In genomic region chrX:38084226-38084625, GRCm38 (mm10) we compare ENCODE assay signal across 8 mouse cellular contexts. TPM values are rescaled to one million over a fixed set of nuclear protein-coding genes. Genes with fewer than 3 reads are reported as not detected.
DNase-seq lines count a peak whose midpoint lies in the region; ATAC-seq lines count a peak whose summit lies in the region.

No protein-coding gene starts in this region.

- DNase-seq in layer of hippocampus, adult 11-12 months (ENCODE audit: low spot score) = peak; percentile 18
- DNase-seq in layer of hippocampus, adult 9-10 months (ENCODE audit: low spot score) = no peak
- peak; percentile 14 for DNase-seq in T-cell, adult 2 months (ENCODE audit: low spot score)
- DNase-seq in kidney, adult 9 months = peak; percentile 50
- peak; percentile 3 to 15 for DNase-seq in lung, adult 18-20 months
- DNase-seq in right cerebral cortex, adult 2 months (ENCODE audit: low spot score in 2 of 2) = peak; percentile 41 to 48

- ATAC-seq in common myeloid progenitor, adult 5-6 weeks (replicated peaks; ENCODE audit: low read depth, poor library complexity, severe bottlenecking) = peak; percentile 47; the same call in 1 of the 2 replicates
- no peak for ATAC-seq in megakaryocyte, adult 5-6 weeks (ENCODE audit: poor library complexity, severe bottlenecking)

RNA-seq across cellular contexts. Expression of gene Rhox11, which starts 0.7 kb away (rescaled TPM):
- not detected in 2 replicates for total RNA-seq in common myeloid progenitor, adult 5-6 weeks (2017)
- not detected in 2 replicates for total RNA-seq in megakaryocyte, adult 5-6 weeks (2015)
- total RNA-seq in megakaryocyte, adult 5-6 weeks (2017) = not detected in 2 replicates

RNA-seq across cellular contexts. Expression of gene Rhox10, which starts 18.0 kb away (rescaled TPM):
- total RNA-seq in common myeloid progenitor, adult 5-6 weeks (2017) = not detected in 2 replicates
- total RNA-seq in megakaryocyte, adult 5-6 weeks (2015) = not detected in 2 replicates
- total RNA-seq in megakaryocyte, adult 5-6 weeks (2017) = not detected in 2 replicates

RNA-seq across cellular contexts. Expression of gene Rhox12, which starts 26.5 kb away (rescaled TPM):
- not detected in 2 replicates for total RNA-seq in common myeloid progenitor, adult 5-6 weeks (2017)
- not detected in 2 replicates for total RNA-seq in megakaryocyte, adult 5-6 weeks (2015)
- not detected in 2 replicates for total RNA-seq in megakaryocyte, adult 5-6 weeks (2017)

RNA-seq across cellular contexts. Expression of gene Rhox13, which starts 36.8 kb away (rescaled TPM):
- not detected in 2 replicates for total RNA-seq in common myeloid progenitor, adult 5-6 weeks (2017)
- total RNA-seq in megakaryocyte, adult 5-6 weeks (2015) = not detected in 2 replicates
- total RNA-seq in megakaryocyte, adult 5-6 weeks (2017) = not detected in 2 replicates

RNA-seq across cellular contexts. Expression of gene Btg1-ps2, which starts 41.3 kb away (rescaled TPM):
- not detected in 2 replicates for total RNA-seq in common myeloid progenitor, adult 5-6 weeks (2017)
- total RNA-seq in megakaryocyte, adult 5-6 weeks (2015) = not detected in 2 replicates
- not detected in 2 replicates for total RNA-seq in megakaryocyte, adult 5-6 weeks (2017)
